Mouse (Mus musculus): Measurements from ENCODE around the gene Tssc4.

Gene Tssc4

GRCm38 (mm10) chr7:143062704-143063103 lies 6.3 kb upstream of the Tssc4 start:
- in situ Hi-C loops (cut with MboI; ENCODE audit: low pct_unique_long_range_greater_than_20kb in 1 of 2, low sequenced_read_pairs in 2 of 2, unreplicated experiment in 1 of 2) = no loop called here

- in situ Hi-C loops (cut with MboI; ENCODE audit: low pct_unique_long_range_greater_than_20kb in 1 of 2, low sequenced_read_pairs in 2 of 2, unreplicated experiment in 1 of 2) = no loop called here
Measured at GRCm38 (mm10) chr7:143064226-143064625, 4.8 kb upstream of the Tssc4 start.

DNA sequence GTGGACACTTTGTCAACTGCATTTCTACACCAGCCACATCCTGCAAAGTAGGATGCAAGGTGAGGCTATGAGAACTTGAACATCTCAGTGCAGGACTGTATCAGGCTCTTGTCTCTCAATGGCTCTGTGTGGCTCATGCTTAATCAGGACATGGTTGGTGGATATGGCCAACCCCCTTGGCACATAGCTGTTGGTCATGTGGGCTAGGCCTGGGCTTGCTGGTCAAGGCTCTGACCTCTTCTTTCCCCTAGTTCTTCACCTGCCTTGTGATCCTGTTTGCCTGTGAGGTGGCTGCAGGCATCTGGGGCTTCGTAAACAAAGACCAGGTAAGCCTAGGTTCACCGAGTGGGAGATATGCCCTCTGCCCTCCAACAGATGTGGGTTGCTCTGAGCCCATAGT lies 3.4 kb upstream of the Tssc4 start:
- in situ Hi-C loops (cut with MboI; ENCODE audit: low pct_unique_long_range_greater_than_20kb in 1 of 2, low sequenced_read_pairs in 2 of 2, unreplicated experiment in 1 of 2) = no loop called here

GRCm38 (mm10) chr7:143067469-143067868 lies 1.6 kb upstream of the Tssc4 start:
- in situ Hi-C loops (cut with MboI; ENCODE audit: low pct_unique_long_range_greater_than_20kb in 1 of 2, low sequenced_read_pairs in 2 of 2, unreplicated experiment in 1 of 2) = no loop called here

DNA sequence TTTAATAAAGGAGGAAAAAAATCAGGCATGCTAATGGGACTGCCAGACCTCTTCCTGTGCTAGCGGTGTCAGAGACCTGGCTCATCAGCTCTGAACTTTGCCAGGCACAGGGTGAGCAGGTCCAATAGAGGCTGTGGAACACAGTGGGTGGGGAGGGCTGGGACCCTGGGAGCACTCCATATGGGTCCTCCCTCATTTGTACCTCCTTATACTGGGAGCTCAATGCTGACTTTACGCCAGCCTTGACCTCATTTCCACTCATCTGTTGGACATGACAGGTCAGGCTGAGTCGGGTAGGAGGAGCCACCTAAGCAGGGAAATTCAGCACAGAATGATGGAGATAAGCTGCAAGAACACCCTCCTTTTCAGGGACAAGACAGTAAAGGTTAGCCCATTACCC lies 1.2 kb upstream of the Tssc4 start:
- in situ Hi-C loops (cut with MboI; ENCODE audit: low pct_unique_long_range_greater_than_20kb in 1 of 2, low sequenced_read_pairs in 2 of 2, unreplicated experiment in 1 of 2) = no loop called here

GRCm38 (mm10) chr7:143068316-143068881 lies 650 bp upstream of the Tssc4 start:
- in situ Hi-C loops (cut with MboI; ENCODE audit: low pct_unique_long_range_greater_than_20kb in 1 of 2, low sequenced_read_pairs in 2 of 2, unreplicated experiment in 1 of 2) = no loop called here

DNA sequence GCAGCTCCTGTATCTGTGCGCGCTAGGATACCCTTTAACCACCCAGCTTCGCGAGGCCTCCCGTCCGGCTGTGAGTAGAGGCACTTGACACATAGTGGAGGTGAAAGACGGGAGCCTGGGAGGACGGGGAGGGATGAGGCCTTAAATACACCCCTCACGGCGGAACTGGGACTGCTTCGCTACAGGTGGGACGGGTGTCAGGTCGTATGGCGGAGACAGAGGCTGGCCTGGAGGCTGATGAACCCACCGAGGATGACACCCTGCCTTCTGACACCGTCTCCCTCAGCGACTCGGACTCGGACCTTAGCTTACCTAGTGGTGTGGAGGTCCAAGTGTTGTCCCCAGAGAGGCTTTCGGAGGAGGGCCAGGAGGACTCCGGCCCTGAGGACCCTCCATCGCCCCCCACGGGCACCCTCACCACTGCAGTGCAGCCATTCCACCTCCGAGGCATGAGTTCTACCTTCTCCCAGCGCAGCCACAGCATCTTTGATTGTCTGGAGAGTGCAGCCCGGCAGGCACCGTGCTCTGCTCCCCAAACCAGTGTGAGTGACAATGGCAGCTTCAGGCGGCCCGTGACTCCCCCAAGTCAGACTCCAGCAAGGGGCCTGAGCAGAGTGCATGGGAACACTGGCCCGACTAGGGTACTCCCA lies 827 bp downstream of the Tssc4 start:
- in situ Hi-C loops (cut with MboI; ENCODE audit: low pct_unique_long_range_greater_than_20kb in 1 of 2, low sequenced_read_pairs in 2 of 2, unreplicated experiment in 1 of 2) = no loop called here

- in situ Hi-C loops (cut with MboI; ENCODE audit: low pct_unique_long_range_greater_than_20kb in 1 of 2, low sequenced_read_pairs in 2 of 2, unreplicated experiment in 1 of 2) = no loop called here
Measured at GRCm38 (mm10) chr7:143070506-143071070, 1.5 kb downstream of the Tssc4 start.

DNA sequence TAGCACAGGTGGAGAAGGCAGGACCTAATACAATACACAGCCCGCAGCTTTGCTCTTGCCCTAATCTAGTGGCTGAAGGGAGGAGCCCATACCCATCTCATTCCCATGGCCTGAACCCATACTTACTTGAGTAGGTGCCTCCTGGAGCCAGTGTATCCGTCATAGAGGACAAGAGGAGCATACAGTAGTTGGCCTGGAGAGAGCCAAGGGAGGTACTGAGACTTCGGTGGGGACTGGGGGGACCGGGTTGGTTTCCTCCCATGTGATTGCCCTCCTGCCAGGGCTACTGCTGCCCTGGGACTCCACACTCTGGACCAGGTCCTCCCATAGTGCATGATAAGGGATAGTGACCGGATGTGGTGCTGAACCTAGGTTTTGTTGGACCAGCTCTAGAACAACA lies 3.6 kb downstream of the Tssc4 start:
- in situ Hi-C loops (cut with MboI; ENCODE audit: low pct_unique_long_range_greater_than_20kb in 1 of 2, low sequenced_read_pairs in 2 of 2, unreplicated experiment in 1 of 2) = no loop called here

DNA sequence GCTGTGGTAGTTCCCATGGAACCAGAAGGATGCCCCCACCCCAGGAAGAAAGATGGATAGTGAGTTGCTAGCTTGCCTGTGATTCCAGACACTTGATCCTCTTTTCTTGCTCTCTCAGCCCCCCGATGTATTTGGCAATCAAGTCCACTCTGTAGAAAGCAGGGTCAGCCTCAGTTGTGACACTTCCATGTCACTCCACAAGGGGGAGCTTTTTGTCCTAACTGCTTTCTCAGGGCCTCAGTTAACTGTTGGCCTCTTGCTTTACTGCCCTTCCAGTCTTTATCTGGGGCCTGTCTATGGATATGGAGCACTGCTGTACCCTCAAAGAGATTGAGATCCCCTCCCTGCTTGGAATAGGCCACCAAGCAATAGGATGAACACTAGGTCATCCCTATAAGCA lies 4.0 kb downstream of the Tssc4 start:
- in situ Hi-C loops (cut with MboI; ENCODE audit: low pct_unique_long_range_greater_than_20kb in 1 of 2, low sequenced_read_pairs in 2 of 2, unreplicated experiment in 1 of 2) = no loop called here

GRCm38 (mm10) chr7:143075394-143075793 lies 6.3 kb downstream of the Tssc4 start:
- in situ Hi-C loops (cut with MboI; ENCODE audit: low pct_unique_long_range_greater_than_20kb in 1 of 2, low sequenced_read_pairs in 2 of 2, unreplicated experiment in 1 of 2) = loop anchor here in 1 of 2 experiments (25.0 kb wide), 1 partner anchor 338 kb away; the partner anchor contains the start of gene Ins2

- in situ Hi-C loops (cut with MboI; ENCODE audit: low pct_unique_long_range_greater_than_20kb in 1 of 2, low sequenced_read_pairs in 2 of 2, unreplicated experiment in 1 of 2) = loop anchor here in 1 of 2 experiments (25.0 kb wide), 1 partner anchor 340 kb away; the partner anchor contains the start of gene Ins2
Measured at GRCm38 (mm10) chr7:143077351-143077750, 8.3 kb downstream of the Tssc4 start.

DNA sequence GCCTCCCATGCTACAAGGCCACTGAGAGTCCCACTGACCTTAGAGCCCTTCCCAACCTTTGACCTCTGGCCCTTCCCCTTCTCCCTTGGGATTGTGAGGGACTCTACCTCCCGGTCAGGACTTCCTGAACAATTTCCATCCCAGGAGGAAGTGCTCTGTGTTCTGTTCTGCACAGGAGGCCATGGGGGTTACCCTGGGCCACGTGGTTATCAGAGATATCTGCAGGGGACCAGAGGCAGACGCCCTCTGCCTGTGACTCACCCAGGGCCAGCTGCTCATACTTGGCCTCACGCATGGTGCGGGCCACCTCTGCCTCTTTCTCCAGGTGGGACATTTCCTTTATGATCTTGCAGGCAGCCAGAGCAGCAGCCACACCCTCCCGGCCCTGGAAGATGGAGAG lies 13.0 kb downstream of the Tssc4 start:
- in situ Hi-C loops (cut with MboI; ENCODE audit: low pct_unique_long_range_greater_than_20kb in 1 of 2, low sequenced_read_pairs in 2 of 2, unreplicated experiment in 1 of 2) = loop anchor here (10.0 to 25.0 kb wide), 2 partner anchors 177 to 345 kb away; partner anchors contain the start of gene Ins2 (in 1 of the 2)

DNA sequence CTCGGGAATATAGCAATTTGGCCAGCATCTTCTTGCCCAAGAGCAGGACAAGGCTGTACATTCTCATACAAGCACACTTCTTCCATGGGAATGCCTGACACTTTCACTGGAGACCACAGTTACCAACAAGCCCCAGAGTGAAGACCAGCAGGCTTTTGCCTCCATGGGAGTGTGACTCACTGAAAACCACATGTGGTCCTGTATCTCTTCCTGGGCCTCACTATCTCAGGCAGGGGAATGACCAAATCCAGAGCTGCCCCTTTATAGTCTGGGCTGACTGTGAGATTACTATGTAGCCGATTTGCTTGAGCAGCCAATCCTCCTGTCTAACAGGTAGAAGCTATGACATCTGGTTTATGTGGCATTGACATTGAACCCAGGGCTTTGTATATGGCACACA lies 14.7 kb downstream of the Tssc4 start:
- in situ Hi-C loops (cut with MboI; ENCODE audit: low pct_unique_long_range_greater_than_20kb in 1 of 2, low sequenced_read_pairs in 2 of 2, unreplicated experiment in 1 of 2) = loop anchor here (10.0 to 25.0 kb wide), 2 partner anchors 179 to 346 kb away; partner anchors contain the start of gene Ins2 (in 1 of the 2)

DNA sequence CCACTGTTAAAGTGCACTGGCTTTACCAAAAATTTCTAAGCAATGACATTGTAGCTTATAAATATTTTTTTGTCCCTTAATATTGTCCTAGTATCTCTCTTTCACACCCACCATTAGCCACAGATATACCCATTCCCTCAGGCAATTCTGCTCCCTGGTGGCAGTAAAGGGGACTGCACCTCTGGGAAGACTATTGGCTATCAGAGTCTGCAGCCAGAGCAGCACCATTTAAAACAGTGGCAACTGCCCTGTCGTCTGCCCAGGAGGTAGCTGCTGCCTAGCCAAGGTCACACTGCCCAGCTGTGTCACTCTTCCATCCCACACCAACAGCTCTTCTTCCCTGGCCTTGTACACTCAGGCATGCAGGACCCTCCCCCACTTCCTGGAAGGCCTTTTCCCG lies 17.3 kb downstream of the Tssc4 start:
- in situ Hi-C loops (cut with MboI; ENCODE audit: low pct_unique_long_range_greater_than_20kb in 1 of 2, low sequenced_read_pairs in 2 of 2, unreplicated experiment in 1 of 2) = loop anchor here (5.0 to 25.0 kb wide), 3 partner anchors 182 to 349 kb away; partner anchors contain the start of gene Ins2 (in 1 of the 2)

DNA sequence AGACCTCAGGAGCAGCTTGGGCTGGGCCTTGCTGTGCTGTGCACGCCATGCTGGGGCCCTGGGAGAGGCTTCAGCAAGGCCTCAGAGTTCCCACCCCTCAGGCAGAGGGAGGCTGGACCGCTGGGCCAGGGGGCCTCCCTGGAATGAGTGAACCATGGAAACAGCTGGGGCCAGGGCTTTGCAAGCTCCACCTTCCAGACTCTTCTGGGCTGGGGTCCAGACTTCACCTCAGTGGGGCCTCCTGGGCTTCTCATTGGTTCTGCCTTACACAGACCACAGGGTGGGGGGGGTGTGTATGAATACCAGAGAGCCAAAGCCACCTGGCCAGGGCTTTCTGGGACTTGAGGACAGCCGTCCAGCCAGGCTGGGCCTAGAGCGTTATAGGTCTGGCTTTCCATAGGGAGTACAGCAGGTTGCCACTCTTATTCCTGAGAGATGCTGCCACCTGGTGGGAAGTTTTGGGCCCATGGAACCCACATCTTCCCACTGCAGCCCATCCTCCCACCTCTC lies 18.1 kb downstream of the Tssc4 start:
- in situ Hi-C loops (cut with MboI; ENCODE audit: low pct_unique_long_range_greater_than_20kb in 1 of 2, low sequenced_read_pairs in 2 of 2, unreplicated experiment in 1 of 2) = loop anchor here (5.0 to 25.0 kb wide), 3 partner anchors 182 to 350 kb away; partner anchors contain the start of gene Ins2 (in 1 of the 2)

GRCm38 (mm10) chr7:143093847-143094246 lies 24.8 kb downstream of the Tssc4 start:
- in situ Hi-C loops (cut with MboI; ENCODE audit: low pct_unique_long_range_greater_than_20kb in 1 of 2, low sequenced_read_pairs in 2 of 2, unreplicated experiment in 1 of 2) = loop anchor here (10.0 to 25.0 kb wide), 2 partner anchors 51 to 357 kb away; partner anchors contain the start of gene Ins2 (in 1 of the 2)

- in situ Hi-C loops (cut with MboI; ENCODE audit: low pct_unique_long_range_greater_than_20kb in 1 of 2, low sequenced_read_pairs in 2 of 2, unreplicated experiment in 1 of 2) = loop anchor here (10.0 to 25.0 kb wide), 2 partner anchors 50 to 358 kb away; partner anchors contain the start of gene Ins2 (in 1 of the 2)
Measured at GRCm38 (mm10) chr7:143094592-143095553, 25.8 kb downstream of the Tssc4 start, which contains the start of gene Trpm5. Trpm5 (minus strand) TSS chr7:143094642.
